Comparison of ENCODE assay signal across 16 mouse cellular contexts in genomic region chr13:53903626-53904025, GRCm38 (mm10).
DNase-seq lines count a peak whose midpoint lies in the region; ATAC-seq and TF ChIP-seq lines count a peak whose summit lies in the region.
"Had no signal": no experiment of that assay in that cellular context is flagged by ENCODE, and none has a peak within 500 bp of the region (broad histone marks: within the 10 kb centered on the region; RNA-seq: fewer than 3 reads in every experiment).

No protein-coding gene starts in this region.

- H3K4me1 ChIP-seq in heart, embryonic 10.5 days: peaks cover 26% of the 10 kb centered on the region
- peaks cover 13% of the 10 kb centered on the region for H3K4me1 ChIP-seq in neural tube, embryonic 13.5 days (replicated peaks)
- H3K4me1 ChIP-seq in forebrain, postnatal 0 days (ENCODE audit: insufficient read depth): no peaks in the 10 kb centered on the region
- peaks cover 6% of the 10 kb centered on the region for H3K4me1 ChIP-seq in midbrain, embryonic 16.5 days (ENCODE audit: control insufficient read depth, insufficient read depth, low read length)
- H3K4me1 ChIP-seq: embryonic facial prominence, embryonic 13.5 days; limb, embryonic 12.5 days had no signal

- no peak overlapping the region for H3K9ac ChIP-seq in neural tube, embryonic 13.5 days
- no peak overlapping the region for H3K9ac ChIP-seq in forebrain, postnatal 0 days
- H3K9ac ChIP-seq in midbrain, embryonic 16.5 days (ENCODE audit: low read depth, low read length): 0 out of 2 replicates have a peak overlapping the region, but pooled peaks have one; percentile 6
- H3K9ac ChIP-seq: embryonic facial prominence, embryonic 13.5 days; limb, embryonic 12.5 days; liver, embryonic 14.5 days had no signal

- no peak for TF ChIP-seq CTCF in forebrain, postnatal 0 days (IDR thresholded peaks at IDR 0.05; ENCODE audit: low read depth)

- H3K4me3 ChIP-seq in heart, embryonic 10.5 days: no peak overlapping the region
- no peak overlapping the region for H3K4me3 ChIP-seq in neural tube, embryonic 13.5 days
- no peak overlapping the region for H3K4me3 ChIP-seq in forebrain, postnatal 0 days (ENCODE audit: low read depth, low read length)
- H3K4me3 ChIP-seq in midbrain, embryonic 16.5 days (ENCODE audit: low read depth, low read length): no peak overlapping the region
- H3K4me3 ChIP-seq: embryonic facial prominence, embryonic 13.5 days; limb, embryonic 12.5 days had no signal

- DNase-seq in heart, embryonic 10.5 days (ENCODE audit: low spot score): peak; percentile 63
- DNase-seq in heart, postnatal 36 days: no peak
- DNase-seq in neural tube, embryonic 10.5 days (ENCODE audit: extremely low spot score, low spot score): no peak
- peak; percentile 24 for DNase-seq in forebrain, postnatal 0 days
- DNase-seq in c-Kit-positive CD71-positive TER-119-positive erythroid progenitor cells, embryonic 14.5 days (ENCODE audit: low spot score): no peak
- no peak for DNase-seq in cerebellum, adult 8-10 months
- DNase-seq: cerebellum, postnatal 25 days; gastrocnemius, postnatal 14 days; kidney, adult 18-20 months; kidney, postnatal 25 days; layer of hippocampus, adult 9-11 months had no signal

- 55% methylated on average over 7 of the region's 7 CpGs for WGBS in heart, embryonic 10.5 days
- WGBS in neural tube, embryonic 13.5 days: 33% methylated on average over 7 of the region's 7 CpGs
- WGBS in forebrain, postnatal 0 days: 22% methylated on average over 7 of the region's 7 CpGs
- 29% methylated on average over 7 of the region's 7 CpGs for WGBS in midbrain, embryonic 16.5 days

- intact Hi-C loops in heart, postnatal 36 days (cut with DNase I): no loop called here

- ATAC-seq in neural tube, embryonic 13.5 days (ENCODE audit: low read depth): no peak
- peak; percentile 61; the same call in 1 of the 2 replicates for ATAC-seq in forebrain, postnatal 0 days
- ATAC-seq in midbrain, embryonic 16.5 days: no peak

- H3K9me3 ChIP-seq in heart, embryonic 10.5 days: no peaks in the 10 kb centered on the region
- H3K9me3 ChIP-seq in neural tube, embryonic 13.5 days: no peaks in the 10 kb centered on the region
- H3K9me3 ChIP-seq in forebrain, postnatal 0 days (ENCODE audit: low read length): no peaks in the 10 kb centered on the region
- no peaks in the 10 kb centered on the region for H3K9me3 ChIP-seq in midbrain, embryonic 16.5 days (replicated peaks; ENCODE audit: control insufficient read depth, low read length, poor library complexity, severe bottlenecking)
- H3K9me3 ChIP-seq: embryonic facial prominence, embryonic 13.5 days; limb, embryonic 12.5 days had no signal

- H3K36me3 ChIP-seq in heart, embryonic 10.5 days: no peaks in the 10 kb centered on the region
- no peaks in the 10 kb centered on the region for H3K36me3 ChIP-seq in neural tube, embryonic 13.5 days
- no peaks in the 10 kb centered on the region for H3K36me3 ChIP-seq in forebrain, postnatal 0 days (ENCODE audit: insufficient read depth)
- H3K36me3 ChIP-seq in midbrain, embryonic 16.5 days (ENCODE audit: control insufficient read depth, insufficient read depth, low read length): no peaks in the 10 kb centered on the region
- H3K36me3 ChIP-seq: embryonic facial prominence, embryonic 13.5 days; limb, embryonic 12.5 days had no signal

- no peak overlapping the region for H3K4me2 ChIP-seq in neural tube, embryonic 13.5 days
- no peak overlapping the region for H3K4me2 ChIP-seq in forebrain, postnatal 0 days (ENCODE audit: low read depth)
- no peak overlapping the region for H3K4me2 ChIP-seq in midbrain, embryonic 16.5 days (ENCODE audit: low read length)
- H3K4me2 ChIP-seq: embryonic facial prominence, embryonic 13.5 days; limb, embryonic 12.5 days had no signal

- H3K27me3 ChIP-seq in heart, embryonic 10.5 days (ENCODE audit: insufficient read depth, poor library complexity, severe bottlenecking): no peaks in the 10 kb centered on the region
- no peaks in the 10 kb centered on the region for H3K27me3 ChIP-seq in neural tube, embryonic 13.5 days
- H3K27me3 ChIP-seq in forebrain, postnatal 0 days (ENCODE audit: insufficient read depth, low read length): no peaks in the 10 kb centered on the region
- H3K27me3 ChIP-seq in midbrain, embryonic 16.5 days (ENCODE audit: control insufficient read depth, insufficient read depth, low read depth, low read length): no peaks in the 10 kb centered on the region
- H3K27me3 ChIP-seq: embryonic facial prominence, embryonic 13.5 days had no signal

- no peak overlapping the region for H3K27ac ChIP-seq in heart, embryonic 10.5 days
- peak overlapping the region; percentile 10; the same call in 1 of the 2 replicates for H3K27ac ChIP-seq in neural tube, embryonic 13.5 days (replicated peaks)
- no peak overlapping the region for H3K27ac ChIP-seq in forebrain, postnatal 0 days (ENCODE audit: low read depth, low read length)
- H3K27ac ChIP-seq in midbrain, embryonic 16.5 days (ENCODE audit: low read length): no peak overlapping the region
- H3K27ac ChIP-seq: embryonic facial prominence, embryonic 13.5 days; limb, embryonic 12.5 days; liver, embryonic 14.5 days had no signal

Comparison
In these comparisons a context has a peak if more than half of its experiments do, and no peak if none do; other contexts are left out.
1. DNase-seq: peak in heart, embryonic 10.5 days (single experiment) and forebrain, postnatal 0 days (single experiment); none in heart, postnatal 36 days (0 of 2), neural tube, embryonic 10.5 days (single experiment), c-Kit-positive CD71-positive TER-119-positive erythroid progenitor cells, embryonic 14.5 days (single experiment) and cerebellum, adult 8-10 months (single experiment).